Mouse (Mus musculus) hindbrain, embryonic 13.5 days (tissue): ENCODE data around the gene Hipk1. TPM values are rescaled to one million over a fixed set of nuclear protein-coding genes. Genes with fewer than 3 reads are reported as not detected.

ENCODE experiments used
- ATAC-seq: fragments of 200-750 bp; cut with Nextera tagmentation; 2 replicates; pipeline ENCODE4 v1.8.0; 2017; ENCODE audit warnings: moderate TSS enrichment; ENCODE audit not compliant: low FRiP score
- H3K27ac ChIP-seq: fragments of 300-500 bp; sonication (generic); 2 replicates; pipeline ENCODE4 v1.5.1; 2015; ENCODE audit warnings: inconsistent platforms, mild to moderate bottlenecking, moderate library complexity
- H3K27me3 ChIP-seq: fragments of 300-500 bp; sonication (generic); 2 replicates; pipeline ENCODE4 v1.6.1; 2015; ENCODE audit warnings: mild to moderate bottlenecking, inconsistent platforms
- H3K36me3 ChIP-seq: fragments of 300-500 bp; sonication (generic); 2 replicates; pipeline ENCODE4 v1.6.1; 2015; ENCODE audit warnings: mild to moderate bottlenecking, inconsistent platforms
- H3K4me1 ChIP-seq: fragments of 300-500 bp; sonication (generic); replicated peaks from 2 replicates; pipeline ENCODE4 v1.6.1; 2015; ENCODE audit warnings: inconsistent platforms
- H3K4me2 ChIP-seq: fragments of 300-500 bp; sonication (generic); 2 replicates; pipeline ENCODE4 v1.6.1; 2015; ENCODE audit warnings: inconsistent platforms, mild to moderate bottlenecking, moderate library complexity
- H3K4me3 ChIP-seq: fragments of 300-500 bp; sonication (generic); 2 replicates; pipeline ENCODE4 v1.5.1; 2015; ENCODE audit warnings: mild to moderate bottlenecking, inconsistent platforms
- H3K9ac ChIP-seq: fragments of 300-500 bp; sonication (generic); 2 replicates; pipeline ENCODE4 v1.6.1; 2015; ENCODE audit warnings: mild to moderate bottlenecking, inconsistent platforms
- H3K9me3 ChIP-seq: fragments of 300-500 bp; sonication (generic); 2 replicates; pipeline ENCODE4 v1.6.1; 2016; ENCODE audit warnings: inconsistent platforms
- WGBS: fragments of 180-500 bp; shearing (Covaris S2); methylation state at CpG from one replicate; pipeline ENCODE4 v1.1.7; 2015; 5-methylcytosine and 5-hydroxymethylcytosine counted together
- polyA plus RNA-seq: library from polyadenylated mRNA; unstranded; fragments of >200 nt; fragmentation: Nextera tagmentation; extraction: Ambion mirVana; gene quantifications from 2 replicates; pipeline ENCODE4 v1.2.1, GENCODE M21; 2015

The Hipk1 gene
- polyA plus RNA-seq, 1 experiment from 2014 or later = 13.3 TPM

DNA sequence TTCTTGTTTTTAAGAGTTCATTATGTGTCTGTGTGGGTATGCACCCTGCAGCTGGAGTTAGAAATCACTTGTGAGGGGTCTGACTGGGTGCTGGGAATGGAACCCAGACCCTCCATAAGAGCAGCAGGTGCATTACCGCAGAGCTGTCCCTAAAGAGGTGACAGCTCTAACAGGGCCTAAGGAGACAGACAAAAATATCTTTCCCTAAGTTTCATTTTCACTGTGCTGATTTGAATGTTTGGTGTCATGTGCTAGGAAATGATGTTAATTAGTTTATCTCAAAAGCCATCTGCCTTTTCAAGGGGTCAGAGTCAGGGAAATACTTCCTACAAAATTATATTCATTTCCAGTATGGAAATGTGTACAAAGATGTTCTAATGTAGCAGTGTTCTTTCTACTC, 52.0 kb downstream of the Hipk1 start, which contains the start of gene Gm10964:
Gene Gm10964 (plus strand): TSS at position 38 of the 400 bp plus-strand sequence.
- Histone ChIP-seq H3K9me3 (no peaks in the 10 kb centered on the region), H3K4me1 (peaks cover 45% of the 10 kb centered on the region), H3K27ac (peak within 1 kb of the TSS; percentile 82), H3K4me2 (peak within 1 kb of the TSS; percentile 52), H3K27me3 (no peaks in the 10 kb centered on the region), H3K9ac (no peak within 1 kb of the TSS), H3K4me3 (peak within 1 kb of the TSS; percentile 18; the same call in 1 of the 2 replicates), H3K36me3 (peaks cover 22% of the 10 kb centered on the region)
- no peak for ATAC-seq
- WGBS = 98% methylated on average over 1 of the region's 1 CpGs

- peaks cover 58% of the 10 kb centered on the region for H3K4me1 ChIP-seq
- peak; percentile 69 for ATAC-seq
- peak within 1 kb of the TSS; percentile 16; the same call in 1 of the 2 replicates for H3K9ac ChIP-seq
- peaks cover 9% of the 10 kb centered on the region for H3K36me3 ChIP-seq
- H3K4me2 ChIP-seq = peak within 1 kb of the TSS; percentile 52
- H3K9me3 ChIP-seq = no peaks in the 10 kb centered on the region
- WGBS = under 1% methylated on average over 18 of the region's 18 CpGs
- no peaks in the 10 kb centered on the region for H3K27me3 ChIP-seq
- peak within 1 kb of the TSS; percentile 82 for H3K27ac ChIP-seq
- peak within 1 kb of the TSS; percentile 18; the same call in 1 of the 2 replicates for H3K4me3 ChIP-seq
These were observed 53.4 kb downstream of the Hipk1 start, which contains the start of gene Olfml3 for GRCm38 (mm10) chr3:103737778-103738571. Olfml3 (minus strand) TSS chr3:103738001.

- H3K27ac ChIP-seq = peak overlapping the region; percentile 82
- no peak for ATAC-seq
- H3K9ac ChIP-seq = 0 out of 2 replicates have a peak overlapping the region, but pooled peaks have one; percentile 16
- H3K4me3 ChIP-seq = peak overlapping the region; percentile 18; the same call in 1 of the 2 replicates
- whole genome bisulfite sequencing = 49% methylated on average over 16 of the region's 16 CpGs
- peak overlapping the region; percentile 52 for H3K4me2 ChIP-seq
- H3K36me3 ChIP-seq = peaks cover 6% of the 10 kb centered on the region
- no peaks in the 10 kb centered on the region for H3K27me3 ChIP-seq
- peaks cover 62% of the 10 kb centered on the region for H3K4me1 ChIP-seq
- no peaks in the 10 kb centered on the region for H3K9me3 ChIP-seq
These were observed 54.2 kb downstream of the Hipk1 start for GRCm38 (mm10) chr3:103737061-103737754.

GRCm38 (mm10) chr3:103735776-103736600, 55.4 kb downstream of the Hipk1 start:
- no peak overlapping the region for H3K4me3 ChIP-seq

GRCm38 (mm10) chr3:103734696-103735519, 56.5 kb downstream of the Hipk1 start:
- Histone ChIP-seq H3K27me3 (no peaks in the 10 kb centered on the region), H3K4me2 (peak overlapping the region; percentile 46), H3K27ac (peak overlapping the region; percentile 63), H3K4me1 (peaks cover 56% of the 10 kb centered on the region), H3K4me3 (no peak overlapping the region), H3K9ac (peak overlapping the region; percentile 66), H3K9me3 (no peaks in the 10 kb centered on the region), H3K36me3 (no peaks in the 10 kb centered on the region)
- no peak for ATAC-seq
- WGBS = 10% methylated on average over 11 of the region's 11 CpGs

More at GRCm38 (mm10) chr3:103735776-103736600, 55.4 kb downstream of the Hipk1 start:
- 63% methylated on average over 28 of the region's 28 CpGs for WGBS
- Histone ChIP-seq H3K9me3 (no peaks in the 10 kb centered on the region), H3K27ac (peak overlapping the region; percentile 82; the same call in 1 of the 2 replicates), H3K4me2 (0 out of 2 replicates have a peak overlapping the region, but pooled peaks have one; percentile 52), H3K4me1 (peaks cover 62% of the 10 kb centered on the region), H3K9ac (peak overlapping the region; percentile 19; the same call in 1 of the 2 replicates), H3K27me3 (no peaks in the 10 kb centered on the region), H3K36me3 (no peaks in the 10 kb centered on the region)
- no peak for ATAC-seq

GRCm38 (mm10) chr3:103733799-103734695, 57.3 kb downstream of the Hipk1 start:
- Histone ChIP-seq H3K4me2 (peak overlapping the region; percentile 46), H3K27ac (peak overlapping the region; percentile 63), H3K36me3 (no peaks in the 10 kb centered on the region), H3K27me3 (no peaks in the 10 kb centered on the region), H3K4me3 (peak overlapping the region; percentile 16), H3K9ac (peak overlapping the region; percentile 66), H3K4me1 (peaks cover 56% of the 10 kb centered on the region), H3K9me3 (no peaks in the 10 kb centered on the region)
- WGBS = 5% methylated on average over 19 of the region's 19 CpGs
- peak; percentile 84 for ATAC-seq

- no peaks in the 10 kb centered on the region for H3K27me3 ChIP-seq
- H3K9ac ChIP-seq = no peak overlapping the region
- H3K9me3 ChIP-seq = no peaks in the 10 kb centered on the region
- no peak overlapping the region for H3K4me3 ChIP-seq
- H3K4me2 ChIP-seq = no peak overlapping the region
- ATAC-seq = no peak
- no peaks in the 10 kb centered on the region for H3K36me3 ChIP-seq
- no peak overlapping the region for H3K27ac ChIP-seq
- peaks cover 56% of the 10 kb centered on the region for H3K4me1 ChIP-seq
- 18% methylated on average over 2 of the region's 2 CpGs for WGBS
These were observed 58.2 kb downstream of the Hipk1 start for GRCm38 (mm10) chr3:103733176-103733575.

GRCm38 (mm10) chr3:103732116-103732515, 59.2 kb downstream of the Hipk1 start:
- WGBS = 85% methylated on average over 3 of the region's 3 CpGs
- H3K9me3 ChIP-seq = no peaks in the 10 kb centered on the region
- H3K9ac ChIP-seq = no peak overlapping the region
- ATAC-seq = no peak
- H3K27me3 ChIP-seq = no peaks in the 10 kb centered on the region
- no peak overlapping the region for H3K4me3 ChIP-seq
- H3K4me2 ChIP-seq = no peak overlapping the region
- H3K27ac ChIP-seq = no peak overlapping the region
- H3K36me3 ChIP-seq = no peaks in the 10 kb centered on the region
- peaks cover 45% of the 10 kb centered on the region for H3K4me1 ChIP-seq

- Histone ChIP-seq H3K9ac (no peak overlapping the region), H3K4me1 (peaks cover 28% of the 10 kb centered on the region), H3K9me3 (no peaks in the 10 kb centered on the region), H3K27ac (no peak overlapping the region), H3K4me3 (no peak overlapping the region), H3K36me3 (no peaks in the 10 kb centered on the region), H3K27me3 (no peaks in the 10 kb centered on the region), H3K4me2 (no peak overlapping the region)
- WGBS = 93% methylated on average over 9 of the region's 9 CpGs
- ATAC-seq = no peak
These were observed 61.5 kb downstream of the Hipk1 start for GRCm38 (mm10) chr3:103729850-103730249.

GRCm38 (mm10) chr3:103727813-103728326, 63.5 kb downstream of the Hipk1 start:
- no peaks in the 10 kb centered on the region for H3K36me3 ChIP-seq
- H3K9me3 ChIP-seq = no peaks in the 10 kb centered on the region
- ATAC-seq = no peak
- no peak overlapping the region for H3K9ac ChIP-seq
- H3K4me1 ChIP-seq = peaks cover 8% of the 10 kb centered on the region
- H3K4me3 ChIP-seq = no peak overlapping the region
- no peaks in the 10 kb centered on the region for H3K27me3 ChIP-seq
- 40% methylated on average over 2 of the region's 2 CpGs for WGBS
- no peak overlapping the region for H3K4me2 ChIP-seq
- H3K27ac ChIP-seq = no peak overlapping the region
